Mouse (Mus musculus) monocyte, adult 2 months (primary cell): Measurements from ENCODE around the gene Rin1.
A peak's percentile ranks its signal among the peaks of the same experiment; 100 is the strongest.

ENCODE experiments used
- DNase-seq, 2 experiments: peaks; one replicate each; pipeline ENCODE4 v3.0.0; 2022; ENCODE audit warnings: low spot score in 2 of 2, low read depth in 1 of 2

Gene Rin1

DNA sequence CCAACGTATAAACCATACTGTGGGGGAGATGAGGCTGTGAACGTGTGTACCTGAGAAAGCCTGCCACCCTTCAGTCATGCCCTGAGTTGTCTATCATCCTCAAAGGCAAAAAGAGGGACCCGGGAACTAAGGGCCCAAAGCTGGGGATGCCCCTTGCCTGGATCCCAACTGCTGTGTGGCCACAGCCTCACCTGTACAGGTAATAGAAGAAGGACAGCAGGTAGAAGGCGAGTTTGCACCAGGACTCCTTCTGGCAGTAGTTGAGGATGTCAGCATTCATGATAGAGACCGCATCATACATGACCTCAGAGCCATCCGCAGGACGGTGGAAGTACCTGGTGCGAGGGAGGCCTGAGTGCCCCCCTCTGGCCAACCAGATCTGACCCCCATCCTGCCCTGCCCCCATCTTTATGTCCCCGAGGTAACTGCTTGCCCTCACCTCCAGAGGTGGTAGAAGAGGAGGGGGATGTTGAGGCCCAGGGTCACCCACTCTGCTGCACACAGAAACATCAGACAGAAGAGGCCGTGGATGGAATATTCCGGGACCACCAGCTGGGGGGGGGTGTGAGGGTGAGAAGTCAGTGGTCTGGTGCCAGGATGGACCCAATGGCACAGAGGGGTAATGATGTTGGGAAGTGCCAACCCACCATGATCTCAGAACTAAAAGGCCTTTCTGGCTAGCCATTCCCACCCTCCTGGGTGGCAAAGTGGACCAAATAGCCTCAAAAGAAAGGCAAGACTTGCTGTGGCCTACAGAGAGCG lies 43.4 kb downstream of the Rin1 start:
- no peak for DNase-seq

DNA sequence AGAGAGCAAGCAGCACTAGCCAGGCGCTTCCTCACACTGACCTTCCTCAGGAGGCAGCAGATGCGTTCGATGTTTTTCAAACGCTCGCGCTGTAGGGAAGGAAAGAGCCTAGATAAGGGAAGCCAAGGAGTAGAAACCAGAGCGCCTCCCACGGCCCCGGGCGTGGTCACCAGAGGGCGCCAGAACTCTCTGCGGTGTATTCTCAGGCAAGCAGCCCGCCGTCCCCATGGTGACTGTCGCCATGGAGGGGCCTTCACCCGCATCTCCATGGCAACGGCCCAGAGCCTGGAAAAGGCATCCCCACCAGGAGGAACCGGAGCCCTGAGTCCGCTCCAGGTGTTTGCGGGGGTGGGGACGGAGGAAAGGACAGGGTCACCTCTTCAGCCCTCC lies 44.0 kb downstream of the Rin1 start:
- peak; percentile 66 to 76 for DNase-seq

DNA sequence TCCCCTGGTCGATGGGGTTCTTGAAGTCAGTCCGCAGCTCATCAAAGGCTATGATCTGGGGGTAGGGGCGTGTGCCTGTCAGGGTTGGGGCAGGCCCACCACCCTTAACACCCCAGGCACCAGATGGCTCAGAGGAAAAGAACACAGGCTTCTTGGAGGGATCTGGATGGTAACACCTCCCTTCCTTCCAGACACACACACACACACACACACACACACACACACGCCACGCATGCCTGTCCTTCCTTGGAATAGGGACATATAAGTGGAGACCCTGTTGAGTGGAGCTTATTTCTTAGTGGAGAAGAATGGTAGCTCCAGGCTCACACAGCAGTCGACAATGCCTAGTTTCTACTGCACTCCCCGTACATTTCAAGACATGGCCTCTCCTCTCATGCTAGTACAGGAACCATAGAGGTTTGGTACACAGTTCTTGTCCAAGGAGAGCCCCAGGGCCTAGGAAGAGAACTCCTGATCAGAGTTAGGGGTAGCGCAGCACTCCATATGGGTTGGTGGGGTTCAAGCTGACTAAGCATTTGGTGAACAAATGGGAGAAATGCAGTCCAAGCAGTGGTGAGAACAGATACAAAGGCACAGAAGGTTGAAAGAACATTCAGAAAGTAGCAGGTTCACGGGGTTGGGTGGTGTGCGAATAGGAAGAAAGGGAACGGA lies 44.6 kb downstream of the Rin1 start:
- DNase-seq, result no peak

DNA sequence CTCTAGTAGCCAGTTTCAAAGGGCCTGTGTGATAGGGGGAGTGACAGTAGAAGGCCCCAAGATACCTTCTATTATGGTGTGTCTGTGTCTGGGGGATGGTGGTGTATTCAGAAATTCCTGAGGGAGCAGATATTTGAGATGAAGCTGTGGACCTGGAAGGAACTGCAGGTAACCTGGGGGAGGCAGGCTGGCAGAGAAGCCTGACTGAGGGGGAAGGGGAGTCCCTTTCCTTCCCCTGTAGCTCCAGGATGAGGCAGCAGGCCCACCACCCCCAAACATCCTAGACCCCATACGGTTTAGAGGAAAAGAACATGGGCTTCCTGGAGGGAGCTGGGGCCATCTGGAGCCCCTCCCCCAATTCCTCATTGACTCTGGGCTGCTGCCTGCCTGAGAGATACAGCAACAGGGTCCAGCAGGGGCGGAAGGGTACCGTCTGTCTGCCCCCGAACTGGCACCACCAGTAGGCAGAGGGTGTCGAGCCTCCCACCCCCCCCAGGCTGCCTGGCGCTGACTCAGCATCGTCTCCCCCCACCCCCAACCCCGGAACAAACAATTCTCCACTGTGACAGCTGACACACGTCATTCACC lies 45.7 kb downstream of the Rin1 start:
- no peak for DNase-seq

DNA sequence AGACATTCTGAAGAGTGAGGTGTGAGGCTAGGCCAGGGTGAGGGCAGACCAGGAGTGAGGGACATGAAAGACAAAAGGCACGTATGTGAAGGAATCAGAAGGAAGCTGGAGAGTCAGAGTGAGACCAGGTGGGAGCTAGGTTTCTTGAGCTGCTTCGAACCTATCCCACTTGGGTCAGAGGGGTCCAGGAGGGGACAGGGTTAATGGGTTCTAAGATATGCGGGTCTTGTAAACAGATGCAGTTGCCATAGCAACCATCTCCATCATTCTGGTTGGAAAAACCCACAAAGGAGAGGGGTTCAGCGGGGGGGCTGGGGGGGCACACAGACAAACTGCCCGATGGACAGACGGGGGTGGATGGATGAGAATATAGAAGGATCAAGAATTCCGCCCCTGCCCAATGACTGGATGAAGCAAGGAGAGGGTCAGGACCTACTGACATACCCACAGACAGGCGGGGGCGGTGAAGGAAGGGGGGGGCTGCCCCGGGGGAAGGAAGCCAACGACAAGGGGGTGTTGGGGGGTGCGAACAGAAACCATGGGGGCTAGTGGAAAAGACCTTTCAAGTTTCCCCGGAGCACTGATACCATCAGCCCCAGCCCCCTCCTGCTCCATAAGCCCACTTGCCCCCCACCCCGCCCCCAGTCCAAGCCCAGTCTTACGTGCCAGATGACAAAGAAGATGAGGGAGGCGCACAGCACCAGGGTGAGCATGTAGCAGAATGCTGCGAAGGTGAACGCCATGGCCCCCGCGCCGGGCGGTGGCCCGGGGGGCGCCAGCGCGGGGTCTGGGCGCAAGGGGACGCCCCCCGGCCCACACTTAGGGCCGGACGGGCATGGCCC lies 47.5 kb downstream of the Rin1 start:
- no peak for DNase-seq

DNA sequence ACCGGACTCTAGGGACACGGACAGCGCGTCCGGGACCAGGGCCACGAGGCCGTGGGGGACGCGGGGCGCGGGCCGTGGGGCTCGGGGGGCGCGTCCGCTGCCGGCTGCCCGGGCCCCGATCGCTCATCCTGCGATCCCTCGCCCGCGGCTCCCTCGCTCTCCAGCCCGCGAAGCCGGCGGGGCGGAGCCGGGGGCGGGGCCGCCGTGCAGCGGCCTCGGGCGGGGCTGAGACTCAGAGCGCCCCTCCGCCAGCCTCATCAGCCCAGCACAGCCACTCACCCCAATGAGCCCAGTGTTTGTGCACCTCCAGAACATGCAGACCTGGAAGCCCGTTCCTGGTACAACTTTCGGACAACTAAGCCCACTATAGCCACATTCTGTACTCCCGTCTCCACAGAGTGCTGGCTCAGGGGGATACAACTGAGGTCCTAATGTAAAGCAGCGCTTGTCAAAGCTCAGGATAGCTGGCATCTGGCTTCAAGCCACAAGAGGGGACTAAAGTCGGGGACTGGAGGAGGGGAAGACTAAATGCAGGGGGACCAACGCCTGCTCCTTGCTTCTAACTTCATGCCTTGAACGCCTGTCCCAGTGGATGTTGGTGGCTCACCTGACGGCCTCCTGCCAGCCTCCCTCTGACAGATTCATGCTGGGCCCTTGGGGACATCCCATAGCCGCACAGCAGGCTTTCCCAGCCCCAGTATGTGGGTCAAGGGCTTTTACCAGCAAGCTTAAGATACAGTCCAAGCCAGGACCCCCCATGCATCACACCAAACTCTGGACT lies 48.3 kb downstream of the Rin1 start, which contains the start of gene Cnih2:
Gene Cnih2, minus strand, starts transcription at position 159 of the 781 bp plus-strand sequence.
- no peak for DNase-seq

DNA sequence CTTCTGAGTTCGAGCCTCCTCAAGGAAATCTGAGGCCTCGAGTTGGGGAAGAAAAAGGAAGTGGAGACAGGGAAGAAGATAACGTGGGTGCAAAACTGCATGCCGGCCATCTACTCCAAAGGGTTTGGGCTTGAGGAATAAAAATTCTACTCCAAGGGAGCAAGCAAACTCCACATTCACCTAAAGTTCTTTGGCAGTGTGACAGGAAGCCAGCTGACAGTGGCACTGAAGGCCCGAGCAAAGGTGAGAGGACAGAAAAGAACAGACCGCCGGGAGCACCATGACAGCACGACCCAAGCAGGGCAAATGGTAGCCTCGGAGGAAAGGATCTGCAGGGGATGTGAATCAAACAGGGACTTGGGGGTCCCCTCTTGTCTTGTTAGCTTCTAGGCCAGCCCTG lies 55.8 kb downstream of the Rin1 start:
- no peak for DNase-seq
